Mouse (Mus musculus): ENCODE data around the gene Mnd1.

Gene Mnd1

DNA sequence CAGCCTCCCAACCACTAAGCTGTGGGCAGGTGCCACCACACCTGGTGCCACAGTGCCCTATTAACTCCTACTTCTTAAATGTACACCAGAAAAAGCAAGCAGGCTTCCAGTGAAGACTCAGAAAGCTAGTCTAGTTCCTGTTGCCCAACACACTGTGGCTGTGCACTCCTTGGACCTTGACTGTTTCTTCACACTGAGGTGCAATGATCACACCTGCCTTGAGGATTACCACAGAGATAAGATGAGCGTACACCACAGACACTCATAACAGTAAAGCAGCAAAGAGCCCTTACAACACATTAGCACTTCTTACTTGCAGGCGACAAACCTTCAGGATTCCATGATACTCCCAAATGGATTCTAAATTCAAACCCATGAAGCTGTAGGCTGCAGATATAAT, 62.7 kb downstream of the Mnd1 start:
- DNase-seq (ENCODE audit: low spot score in 2 of 2): peak; percentile 50 to 68

DNA sequence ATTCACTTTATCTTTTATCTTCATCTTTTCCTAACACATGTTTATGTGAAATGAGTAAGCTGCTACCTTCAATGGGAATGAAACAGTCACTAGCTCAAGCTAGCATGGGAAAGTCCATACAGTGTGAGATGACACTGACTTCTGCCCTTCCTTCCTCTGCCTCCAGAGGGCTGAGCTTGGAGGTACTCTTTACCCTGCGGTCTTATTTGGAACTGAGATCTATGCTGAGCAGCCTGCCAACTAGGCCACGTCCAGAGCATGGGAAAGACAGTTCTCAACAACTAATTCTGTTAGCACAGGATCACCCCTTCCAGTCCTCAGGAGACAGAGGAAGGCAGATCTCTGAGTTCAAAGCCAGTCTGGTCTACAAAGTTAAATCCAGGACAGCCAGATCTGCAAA, 64.6 kb downstream of the Mnd1 start:
- peak; percentile 5 to 30 for DNase-seq (ENCODE audit: low spot score in 2 of 2)

DNA sequence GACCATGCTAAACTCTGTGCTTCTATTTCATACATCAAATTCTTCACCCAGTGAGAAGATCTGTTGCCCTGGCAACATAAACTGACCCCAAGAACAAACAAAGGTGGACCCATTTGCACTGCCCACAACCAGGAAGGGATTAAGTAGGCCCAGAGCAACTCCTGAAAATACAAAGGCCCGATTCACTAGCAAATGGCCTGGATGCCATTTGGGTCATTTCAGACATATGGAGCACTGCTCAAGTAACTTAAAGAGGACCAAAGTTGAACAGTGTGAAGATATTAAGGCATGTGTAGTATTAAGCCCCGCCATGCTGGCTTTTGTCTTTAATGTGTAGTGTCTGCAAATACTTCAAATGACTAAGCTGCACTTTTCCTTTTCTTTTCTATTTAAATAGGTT, 68.7 kb downstream of the Mnd1 start:
- DNase-seq (ENCODE audit: low spot score in 2 of 2): no peak

DNA sequence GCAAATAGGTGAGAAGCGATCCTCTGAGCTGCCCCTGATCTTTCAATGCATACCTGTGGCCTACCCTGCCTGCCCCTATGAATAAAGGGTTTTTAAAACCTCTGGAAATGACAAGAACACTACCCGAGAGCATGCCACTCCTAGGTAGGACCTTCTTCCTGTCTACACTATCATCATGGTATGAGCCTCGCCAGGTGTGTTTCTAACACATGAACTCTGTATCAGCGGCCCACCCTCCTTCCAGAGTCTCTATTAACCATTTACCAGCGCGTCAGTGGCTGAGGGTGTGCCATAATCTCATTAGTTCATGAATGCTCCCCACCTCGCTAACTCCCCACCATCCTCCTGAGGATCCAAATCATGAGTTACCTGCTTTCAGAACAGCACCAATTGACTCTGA, 69.2 kb downstream of the Mnd1 start:
- no peak for DNase-seq (ENCODE audit: low spot score in 2 of 2)

DNA sequence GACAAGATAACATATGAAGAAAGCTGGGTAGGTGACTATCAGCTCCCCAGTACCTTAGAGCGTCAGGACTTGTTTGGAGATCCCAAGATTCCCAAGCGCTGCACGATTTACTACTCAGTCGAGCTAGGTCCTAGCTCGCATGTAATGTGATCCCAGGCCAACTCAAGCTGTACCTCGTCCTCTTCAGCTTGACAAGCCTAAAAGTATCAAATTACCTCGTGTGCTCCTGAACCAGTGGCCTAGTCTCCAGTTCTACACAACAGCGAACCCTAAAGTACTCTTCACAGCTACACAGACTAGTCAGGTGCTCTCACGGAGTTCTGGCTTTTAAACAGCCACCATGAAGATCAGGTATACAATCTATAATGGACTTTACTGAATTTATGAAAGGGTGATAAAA, 70.2 kb downstream of the Mnd1 start:
- no peak for DNase-seq (ENCODE audit: low spot score in 2 of 2)

DNA sequence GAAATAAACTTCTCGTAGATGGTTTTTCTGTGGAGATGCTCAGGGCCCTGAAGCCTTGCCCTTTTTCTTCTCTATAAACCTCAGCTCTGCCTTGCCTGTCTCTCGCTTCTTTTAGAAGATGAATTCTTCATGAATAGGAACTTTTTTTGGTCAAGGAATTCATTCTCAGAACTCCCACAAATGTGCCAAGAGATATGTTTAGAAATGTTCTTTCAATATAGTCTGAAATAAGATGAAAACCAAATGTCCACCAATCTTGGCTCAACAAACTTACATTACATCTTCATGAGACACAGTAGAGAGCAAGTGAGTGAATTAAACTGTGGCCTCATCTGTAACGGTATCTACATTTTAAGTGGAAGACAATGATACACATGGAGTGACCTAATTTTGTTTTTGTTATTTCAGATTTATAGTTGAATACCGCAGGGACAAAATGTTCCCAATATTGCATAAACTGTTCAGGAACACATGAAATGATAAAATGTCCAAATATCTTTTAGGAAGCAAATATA, 74.3 kb downstream of the Mnd1 start:
- DNase-seq (ENCODE audit: low spot score in 2 of 2): no peak

DNA sequence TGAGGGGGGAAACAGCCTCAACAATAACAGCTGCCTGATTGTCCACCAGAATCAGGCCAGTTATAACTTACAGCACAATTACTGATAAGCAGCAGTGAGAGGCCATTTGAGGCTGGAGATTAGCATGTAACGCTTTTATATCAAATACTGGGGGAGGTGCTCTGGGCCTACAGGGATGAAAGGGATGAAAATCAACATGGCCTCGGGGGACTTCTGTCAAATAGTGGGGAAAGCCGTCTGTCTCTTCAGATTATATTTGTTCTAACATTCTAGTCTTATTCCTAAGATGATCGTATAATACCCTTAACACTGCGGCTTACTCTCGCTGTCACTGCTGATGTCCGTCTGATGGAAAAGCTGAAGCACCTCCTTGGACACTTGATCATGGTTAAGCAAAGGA, 75.5 kb downstream of the Mnd1 start:
- no peak for DNase-seq (ENCODE audit: low spot score in 2 of 2)

DNA sequence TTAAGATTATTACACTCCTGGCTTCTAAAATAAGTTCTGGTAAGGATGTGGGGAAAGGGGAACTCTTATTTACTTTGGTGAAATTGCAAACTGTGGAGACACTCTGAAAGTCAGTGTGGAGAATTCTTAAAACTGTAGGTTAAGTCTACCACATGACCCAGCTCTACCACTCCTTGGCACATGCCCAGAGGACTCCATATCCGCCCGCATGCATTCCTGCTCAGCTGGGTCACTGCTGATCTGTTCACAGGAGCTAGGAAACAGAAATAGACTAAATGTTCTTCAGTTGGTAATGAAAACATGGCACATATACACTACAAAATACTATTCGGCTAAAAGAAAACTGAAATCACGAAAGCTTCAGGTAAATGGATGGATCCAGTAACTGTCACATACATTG, 78.1 kb downstream of the Mnd1 start:
- DNase-seq (ENCODE audit: low spot score in 2 of 2): no peak

DNA sequence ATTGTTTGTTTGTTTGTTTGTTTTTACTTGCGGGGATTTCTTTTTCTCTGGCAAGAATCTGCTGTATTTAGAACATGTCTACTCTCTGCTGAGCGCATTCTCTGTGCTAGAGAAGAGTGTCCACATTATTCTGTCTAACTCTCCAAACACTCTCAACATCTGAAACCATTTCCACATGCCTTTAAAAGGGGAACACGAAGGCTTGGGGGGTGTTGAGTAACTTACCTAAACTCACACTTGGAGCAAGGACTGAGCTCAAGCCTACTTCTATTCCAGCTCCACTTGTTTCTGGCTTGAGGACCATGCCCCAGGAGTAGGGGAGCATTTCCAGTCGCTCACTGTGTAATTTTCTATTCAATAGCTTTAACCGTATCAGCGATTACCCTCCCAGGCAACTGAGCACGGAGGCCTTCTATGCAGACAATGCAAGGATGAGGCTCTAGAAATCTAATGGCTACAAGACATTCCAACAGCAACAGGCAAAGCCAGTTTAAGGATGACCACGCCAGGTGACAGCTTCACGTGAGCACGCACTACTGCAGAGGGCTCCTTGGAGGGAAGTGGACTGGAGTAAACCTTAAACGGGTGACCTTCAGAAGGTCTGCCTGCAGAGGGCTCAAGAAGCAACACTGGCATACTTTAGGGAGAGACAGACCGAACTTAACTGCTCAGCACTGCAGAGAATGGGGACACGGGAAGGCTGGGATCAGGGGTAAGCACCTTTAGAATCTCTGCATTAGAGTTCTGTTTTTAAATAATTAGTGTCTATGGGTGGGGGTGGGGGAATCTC, 78.8 kb downstream of the Mnd1 start:
- no peak for DNase-seq (ENCODE audit: low spot score in 2 of 2)

DNA sequence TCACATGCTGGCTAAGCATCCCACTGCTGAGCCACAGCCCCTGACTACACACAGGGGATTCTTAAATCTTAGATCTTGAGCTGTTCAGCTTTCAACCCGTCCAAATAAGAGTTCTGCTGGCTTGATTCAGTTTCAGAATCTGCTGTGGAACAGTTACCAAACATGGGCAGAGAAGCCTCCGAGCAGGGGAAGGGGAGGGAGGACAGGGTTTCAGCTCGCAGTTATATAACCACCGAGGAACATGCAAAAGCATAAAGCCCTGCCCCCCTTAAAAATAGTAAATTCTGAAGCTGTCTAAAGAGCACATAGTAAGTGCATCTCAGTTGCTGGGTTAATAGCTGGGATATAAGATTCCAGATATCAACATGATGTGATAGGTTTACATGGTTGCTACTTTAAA, 80.1 kb downstream of the Mnd1 start:
- DNase-seq (ENCODE audit: low spot score in 2 of 2): peak in 1 of 2 experiments; percentile 23

DNA sequence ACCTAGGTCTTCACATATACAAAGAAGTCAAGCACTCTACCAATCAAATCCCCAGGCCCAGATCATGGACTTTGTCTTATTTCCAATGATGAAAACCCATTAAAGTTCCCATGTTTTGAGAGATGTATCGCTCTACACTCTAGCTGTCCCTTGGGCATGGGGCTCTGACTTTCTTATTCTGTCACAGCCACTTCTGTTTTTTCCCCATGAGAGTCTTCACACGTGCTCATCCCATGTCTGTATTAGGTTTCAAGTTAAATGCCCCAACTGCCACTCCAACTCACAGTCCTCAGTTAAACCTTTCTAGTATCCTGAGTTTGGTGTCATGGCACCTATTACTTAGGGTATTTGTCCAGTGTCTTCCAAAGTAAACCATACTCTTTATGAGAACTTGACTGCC, 80.8 kb downstream of the Mnd1 start:
- DNase-seq (ENCODE audit: low spot score in 2 of 2): no peak

DNA sequence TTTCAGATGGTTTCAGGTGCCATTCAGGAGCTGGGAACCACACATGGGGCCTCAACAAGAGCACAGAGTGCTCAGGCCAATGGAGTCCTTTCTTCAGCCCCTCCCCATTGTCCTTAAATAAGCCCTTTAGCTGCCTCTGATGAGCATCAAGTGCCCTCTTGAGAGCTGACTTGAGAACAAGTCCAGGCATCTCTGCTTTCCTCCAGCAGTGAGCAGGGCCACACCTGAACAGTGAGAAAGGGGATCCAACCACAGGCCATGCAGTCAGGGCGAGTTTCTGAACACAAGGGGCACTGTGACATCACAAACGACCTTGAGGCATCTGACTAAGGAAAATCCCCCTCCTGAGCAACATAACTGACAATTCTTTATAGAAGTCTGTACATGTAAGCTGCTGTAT, 83.9 kb downstream of the Mnd1 start:
- DNase-seq (ENCODE audit: low spot score in 2 of 2): peak; percentile 5 to 61

DNA sequence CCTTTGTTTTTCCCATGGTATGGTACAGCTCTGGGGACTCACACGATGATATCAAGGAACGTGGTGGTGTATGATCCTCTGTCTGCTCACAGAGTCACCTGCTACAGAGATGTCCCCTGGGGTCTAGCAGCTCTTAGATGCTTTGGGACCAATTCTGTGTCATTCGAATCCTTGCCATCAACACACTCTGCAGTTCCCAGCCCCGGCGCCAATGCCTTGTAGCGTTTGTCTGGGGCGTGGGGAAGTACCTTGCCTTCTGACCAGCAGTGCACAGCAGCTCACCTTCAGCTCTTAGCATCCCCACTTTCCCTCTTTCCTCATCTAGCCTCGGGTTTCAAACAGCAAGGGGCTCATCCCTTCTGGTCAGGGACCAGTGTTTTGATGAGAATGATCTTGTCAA, 84.8 kb downstream of the Mnd1 start:
- no peak for DNase-seq (ENCODE audit: low spot score in 2 of 2)

DNA sequence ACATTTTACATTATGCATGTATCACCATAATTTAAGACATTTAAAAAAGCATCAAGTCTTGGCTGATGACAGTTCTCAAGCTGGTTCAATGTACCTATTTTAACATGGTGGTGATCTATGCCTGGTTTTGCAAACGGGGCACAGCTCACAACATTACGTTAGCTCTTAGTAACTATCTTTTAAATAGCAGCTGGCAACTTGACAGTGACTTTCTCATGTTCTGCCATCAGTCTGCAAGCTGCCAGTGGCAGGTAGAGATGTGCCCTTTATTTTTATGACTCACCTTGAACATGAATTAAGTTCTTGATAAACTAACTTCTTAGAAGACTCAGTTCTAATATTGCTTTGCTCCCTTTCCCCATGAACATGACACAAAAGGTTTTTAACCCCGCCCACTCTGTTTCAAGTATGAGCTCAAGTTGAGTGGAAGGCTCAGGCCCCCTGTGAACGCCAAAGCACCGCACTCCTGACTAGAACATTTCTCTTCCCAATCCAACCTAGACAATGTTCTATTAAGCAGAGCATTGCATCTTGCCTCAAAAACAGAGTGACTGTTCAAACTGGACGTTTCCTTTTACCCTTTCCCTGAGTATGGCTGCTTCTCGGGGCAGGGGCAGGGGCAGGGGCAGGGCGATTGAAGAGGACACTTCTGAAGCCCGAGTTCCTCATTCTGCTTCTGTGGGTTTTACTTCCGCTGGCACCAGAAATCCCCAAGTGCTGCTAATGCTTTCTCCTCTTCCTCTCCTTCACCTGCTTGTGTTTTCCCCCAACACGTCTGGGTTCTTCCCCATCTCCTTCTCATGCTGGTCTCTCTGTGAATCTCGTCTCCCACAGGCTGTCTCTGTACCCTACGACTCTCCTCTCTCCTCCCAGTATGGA, 86.5 kb downstream of the Mnd1 start:
- DNase-seq (ENCODE audit: low spot score in 2 of 2): peak; percentile 36 to 69

DNA sequence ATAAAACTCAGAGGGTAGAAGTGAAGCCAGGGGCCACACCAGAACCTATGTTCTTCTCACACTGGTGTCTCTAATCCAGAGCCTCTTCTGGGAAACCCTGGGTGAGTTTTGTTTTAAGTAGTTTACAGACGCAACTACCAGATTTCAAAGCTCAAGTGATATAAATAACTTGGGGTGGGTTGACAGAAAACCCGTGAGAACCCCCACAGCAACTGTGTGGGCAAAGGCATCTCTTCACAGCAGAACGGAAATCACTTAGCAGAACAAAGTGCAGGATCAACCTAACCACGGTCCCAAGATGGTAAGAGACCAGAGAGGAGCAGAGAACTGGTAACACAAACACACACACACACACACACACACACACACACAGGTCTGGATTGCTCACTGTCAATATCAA, 89.8 kb downstream of the Mnd1 start:
- peak; percentile 41 to 59 for DNase-seq (ENCODE audit: low spot score in 2 of 2)

DNA sequence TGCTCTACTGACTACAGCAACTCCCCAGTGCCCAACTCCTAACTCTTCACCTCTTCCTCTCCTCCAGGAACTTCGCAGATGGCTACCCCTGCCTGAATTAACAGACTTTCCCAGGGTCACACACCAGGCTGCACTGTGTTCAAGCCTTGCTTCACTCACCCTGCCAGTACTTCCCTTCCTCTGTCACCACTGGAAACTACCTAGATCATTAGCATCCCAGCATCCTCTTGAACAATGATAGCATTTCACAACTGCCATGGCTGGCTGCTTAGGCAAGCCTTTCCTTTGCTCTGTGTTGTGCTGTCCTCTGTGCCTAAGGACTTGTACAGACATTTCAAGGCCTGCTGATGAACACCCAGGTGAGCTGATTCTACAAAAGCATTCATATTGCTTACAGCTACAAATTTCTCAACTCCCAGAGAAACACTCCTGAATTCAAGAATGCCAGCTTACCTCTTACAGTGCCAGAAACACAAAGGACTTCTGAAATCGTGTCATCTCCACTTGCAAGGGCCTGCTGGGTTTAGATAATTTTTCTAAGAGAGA, 92.1 kb downstream of the Mnd1 start:
- no peak for DNase-seq (ENCODE audit: low spot score in 2 of 2)

DNA sequence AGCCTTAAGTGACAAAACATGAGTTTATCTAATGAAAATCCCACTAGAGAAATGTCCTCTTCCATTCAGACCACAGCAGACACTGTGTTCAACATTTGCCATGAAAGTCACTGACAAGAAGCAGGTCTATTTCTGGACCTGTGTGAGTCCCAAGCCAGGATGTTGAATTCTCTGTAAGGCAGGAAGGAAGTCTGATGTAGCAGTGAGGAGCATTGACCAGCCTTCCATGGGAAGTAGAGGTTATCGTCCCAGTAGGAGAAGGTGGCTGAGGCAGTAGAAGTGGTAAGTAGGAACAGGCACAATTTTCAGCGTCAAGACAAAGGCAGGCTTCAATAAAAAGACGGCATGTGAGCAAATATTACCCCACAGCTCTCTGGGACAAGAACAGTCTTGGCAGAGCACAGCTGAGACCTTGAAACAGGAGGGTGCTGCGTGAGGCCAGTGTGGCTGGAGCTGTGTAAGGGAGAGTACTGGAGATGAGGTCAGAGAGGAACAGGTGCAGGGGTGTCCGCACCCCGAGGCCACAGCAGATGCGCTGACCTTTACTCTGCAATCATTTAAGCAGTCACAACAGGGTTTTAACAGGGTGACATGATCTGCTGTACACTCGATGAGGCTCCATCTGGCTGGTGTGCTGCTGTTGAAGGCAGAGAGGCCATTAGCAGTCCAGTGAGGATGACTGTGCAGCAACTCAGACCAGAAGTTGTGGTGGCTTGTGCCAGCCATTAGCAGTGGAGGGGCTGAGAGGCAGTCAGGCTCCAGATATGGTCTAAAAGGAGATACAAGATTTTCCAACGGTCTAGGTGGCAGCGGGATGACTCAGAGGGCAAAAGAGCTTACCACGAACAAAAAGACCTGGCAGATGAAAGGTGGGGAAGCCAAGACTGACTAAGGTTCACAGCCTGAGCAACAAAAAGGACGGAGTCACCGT, 93.8 kb downstream of the Mnd1 start:
- DNase-seq (ENCODE audit: low spot score in 2 of 2): no peak

DNA sequence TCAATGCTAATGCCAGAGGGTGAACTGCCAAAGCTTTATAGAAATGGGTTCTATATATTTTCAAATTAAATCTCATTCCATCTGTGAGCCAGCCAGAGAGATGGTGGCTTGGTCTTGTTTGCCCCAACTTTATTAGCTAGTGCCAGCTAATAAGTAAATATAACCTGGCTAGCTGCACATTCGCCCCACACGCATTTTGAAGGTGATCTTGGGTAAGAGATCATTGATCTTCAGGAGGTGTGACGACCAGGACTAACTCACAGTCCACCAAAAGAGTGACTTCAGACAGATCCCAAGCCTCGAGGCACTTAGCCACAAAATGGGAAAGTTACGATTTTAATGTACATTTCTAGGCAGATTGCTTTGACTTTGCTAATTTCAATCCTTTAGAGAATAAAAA, 94.6 kb downstream of the Mnd1 start:
- no peak for DNase-seq (ENCODE audit: low spot score in 2 of 2)

DNA sequence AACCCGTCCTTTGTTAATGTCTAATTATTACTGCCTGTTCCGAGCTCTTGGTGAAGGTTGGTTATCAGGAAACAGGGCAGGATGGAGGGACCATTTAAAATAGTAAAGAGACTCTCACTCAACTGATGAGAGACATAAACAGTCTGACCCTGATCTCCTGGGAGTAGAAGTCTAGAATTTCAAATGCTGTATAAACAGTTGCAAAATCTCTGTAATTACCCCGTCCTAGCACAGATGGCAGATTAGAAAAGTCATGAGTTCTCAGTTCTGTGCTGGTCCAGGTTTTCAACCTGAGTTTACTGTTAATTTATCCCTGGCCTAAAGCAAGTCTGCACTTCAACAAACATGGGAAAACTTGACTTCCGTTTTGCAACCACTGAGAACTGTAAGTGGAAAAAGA, 95.5 kb downstream of the Mnd1 start:
- DNase-seq (ENCODE audit: low spot score in 2 of 2): no peak

DNA sequence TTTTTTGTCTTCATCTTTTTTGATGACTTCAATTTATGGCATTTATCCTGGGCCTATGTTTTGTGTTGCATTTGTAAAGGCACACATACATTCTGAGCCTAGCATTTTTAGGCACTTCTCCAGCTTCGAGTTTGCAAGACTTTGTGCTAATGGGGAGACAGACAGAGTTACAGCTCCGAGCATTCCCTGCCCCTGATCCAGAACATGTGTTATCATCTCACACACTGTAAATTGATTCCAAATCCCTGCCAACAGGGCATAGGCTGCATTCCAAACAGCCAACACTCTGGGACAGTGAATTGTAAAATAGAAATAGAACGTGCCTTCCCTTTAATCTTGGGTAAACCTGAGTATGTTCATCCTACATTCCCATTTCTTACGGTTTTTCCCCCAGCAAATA, 95.9 kb downstream of the Mnd1 start:
- DNase-seq (ENCODE audit: low spot score in 2 of 2): no peak

DNA sequence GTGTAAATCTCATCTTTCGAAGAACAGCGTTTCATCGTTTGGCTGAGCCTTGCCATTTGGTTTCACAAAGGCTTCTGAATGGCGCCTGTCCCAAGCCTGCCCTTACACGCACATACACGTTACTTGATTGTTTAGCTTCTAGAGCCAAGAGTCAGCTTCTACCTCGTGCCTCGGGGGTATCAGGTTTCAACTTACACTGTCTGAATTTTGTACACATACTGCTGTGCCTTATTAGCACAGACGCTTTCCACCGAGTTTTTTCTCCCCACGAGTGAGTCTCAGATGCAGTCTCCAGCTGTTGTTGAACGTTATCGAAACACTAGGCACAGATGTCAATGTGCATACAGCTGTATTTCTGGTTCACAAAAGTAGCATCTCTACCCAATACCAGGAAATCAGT, 96.3 kb downstream of the Mnd1 start:
- DNase-seq (ENCODE audit: low spot score in 2 of 2): no peak

Data from natural killer cell, adult 2 months (primary cell).